Mouse (Mus musculus) hindbrain, embryonic 10.5 days (tissue): ENCODE data around the gene Heg1. TPM values are rescaled to one million over a fixed set of nuclear protein-coding genes. Genes with fewer than 3 reads are reported as not detected.

ENCODE experiments used
- DNase-seq: peaks from one replicate; pipeline ENCODE4 v3.0.0-alpha.2; 2017; ENCODE audit warnings: low spot score
- H3K27ac ChIP-seq: fragments of 300-500 bp; sonication (generic); 2 replicates; pipeline ENCODE4 v1.5.1; 2016; ENCODE audit warnings: mild to moderate bottlenecking, moderate library complexity
- H3K27me3 ChIP-seq: fragments of 300-500 bp; sonication (generic); 2 replicates; pipeline ENCODE4 v1.6.1; 2016; ENCODE audit warnings: mild to moderate bottlenecking; ENCODE audit not compliant: poor library complexity, insufficient read depth, severe bottlenecking
- H3K36me3 ChIP-seq: fragments of 300-500 bp; sonication (generic); 2 replicates; pipeline ENCODE4 v1.6.1; 2016; ENCODE audit warnings: mild to moderate bottlenecking, moderate library complexity
- H3K4me1 ChIP-seq: fragments of 300-500 bp; sonication (generic); replicated peaks from 2 replicates; pipeline ENCODE4 v1.6.1; 2016; ENCODE audit warnings: mild to moderate bottlenecking
- H3K4me3 ChIP-seq: fragments of 300-500 bp; sonication (generic); 2 replicates; pipeline ENCODE4 v1.5.1; 2016; ENCODE audit warnings: mild to moderate bottlenecking, moderate library complexity
- H3K9me3 ChIP-seq: fragments of 300-500 bp; sonication (generic); 2 replicates; pipeline ENCODE4 v1.6.1; 2016; ENCODE audit warnings: mild to moderate bottlenecking, moderate library complexity
- WGBS: fragments of 180-500 bp; shearing (Covaris S2); methylation state at CpG from one replicate; pipeline ENCODE4 v1.1.7; 2016; 5-methylcytosine and 5-hydroxymethylcytosine counted together
- polyA plus RNA-seq: library from polyadenylated mRNA; unstranded; fragments of >200 nt; fragmentation: Nextera tagmentation; extraction: Ambion mirVana; gene quantifications from 2 replicates; pipeline ENCODE4 v1.2.1, GENCODE M21; 2016

Heg1 gene
- polyA plus RNA-seq, 1 experiment from 2014 or later, result 21.9 TPM

GRCm38 (mm10) chr16:33742233-33742632 is 58.1 kb downstream of the Heg1 start:
- Histone ChIP-seq H3K4me3 (no peak overlapping the region), H3K9me3 (no peaks in the 10 kb centered on the region), H3K36me3 (peaks cover 86% of the 10 kb centered on the region), H3K4me1 (peaks cover 51% of the 10 kb centered on the region), H3K27me3 (no peaks in the 10 kb centered on the region), H3K27ac (peak overlapping the region; percentile 66; the same call in 1 of the 2 replicates)
- 72% methylated on average over 9 of the region's 9 CpGs for WGBS
- DNase-seq, result no peak

GRCm38 (mm10) chr16:33744622-33745419 is 60.7 kb downstream of the Heg1 start:
- Histone ChIP-seq H3K4me3 (no peak overlapping the region), H3K27ac (no peak overlapping the region), H3K9me3 (no peaks in the 10 kb centered on the region), H3K4me1 (peaks cover 26% of the 10 kb centered on the region), H3K27me3 (no peaks in the 10 kb centered on the region), H3K36me3 (peaks cover 87% of the 10 kb centered on the region)
- 63% methylated on average over 7 of the region's 7 CpGs for WGBS
- DNase-seq, result no peak

- Histone ChIP-seq H3K4me3 (no peak overlapping the region), H3K4me1 (peaks cover 20% of the 10 kb centered on the region), H3K9me3 (no peaks in the 10 kb centered on the region), H3K27me3 (no peaks in the 10 kb centered on the region), H3K36me3 (peaks cover 88% of the 10 kb centered on the region), H3K27ac (no peak overlapping the region)
- DNase-seq, result no peak
- 90% methylated on average over 7 of the region's 7 CpGs for WGBS
Observed at GRCm38 (mm10) chr16:33745457-33745856, 61.3 kb downstream of the Heg1 start.

GRCm38 (mm10) chr16:33746074-33746676 is 62.0 kb downstream of the Heg1 start:
- H3K4me1 ChIP-seq, result peaks cover 12% of the 10 kb centered on the region
- WGBS, result 87% methylated on average over 10 of the region's 10 CpGs
- H3K36me3 ChIP-seq, result peaks cover 88% of the 10 kb centered on the region

GRCm38 (mm10) chr16:33747346-33747954 is 63.3 kb downstream of the Heg1 start:
- WGBS, result 73% methylated on average over 7 of the region's 7 CpGs
- no peaks in the 10 kb centered on the region for H3K4me1 ChIP-seq
- no peak overlapping the region for H3K27ac ChIP-seq
- DNase-seq, result no peak
- no peaks in the 10 kb centered on the region for H3K27me3 ChIP-seq
- H3K4me3 ChIP-seq, result no peak overlapping the region
- H3K9me3 ChIP-seq, result no peaks in the 10 kb centered on the region
- H3K36me3 ChIP-seq, result peaks cover 86% of the 10 kb centered on the region

More at GRCm38 (mm10) chr16:33746074-33746676, 62.0 kb downstream of the Heg1 start:
- Histone ChIP-seq H3K27ac (no peak overlapping the region), H3K4me3 (no peak overlapping the region), H3K9me3 (no peaks in the 10 kb centered on the region), H3K27me3 (no peaks in the 10 kb centered on the region)
- no peak for DNase-seq

- Histone ChIP-seq H3K36me3 (peaks cover 86% of the 10 kb centered on the region), H3K27ac (no peak overlapping the region), H3K4me1 (no peaks in the 10 kb centered on the region), H3K27me3 (no peaks in the 10 kb centered on the region), H3K9me3 (no peaks in the 10 kb centered on the region), H3K4me3 (no peak overlapping the region)
- DNase-seq, result no peak
- 87% methylated on average over 2 of the region's 2 CpGs for WGBS
Observed at GRCm38 (mm10) chr16:33747994-33748393, 63.8 kb downstream of the Heg1 start.

- H3K27me3 ChIP-seq, result no peaks in the 10 kb centered on the region
- no peaks in the 10 kb centered on the region for H3K9me3 ChIP-seq
- no peak overlapping the region for H3K4me3 ChIP-seq
- H3K4me1 ChIP-seq, result no peaks in the 10 kb centered on the region
- no peak for DNase-seq
- no peak overlapping the region for H3K27ac ChIP-seq
- 32% methylated on average over 13 of the region's 13 CpGs for WGBS
- H3K36me3 ChIP-seq, result peaks cover 87% of the 10 kb centered on the region
Observed at GRCm38 (mm10) chr16:33751152-33751551, 67.0 kb downstream of the Heg1 start.

- Histone ChIP-seq H3K4me1 (no peaks in the 10 kb centered on the region), H3K27ac (no peak overlapping the region), H3K36me3 (peaks cover 87% of the 10 kb centered on the region), H3K27me3 (no peaks in the 10 kb centered on the region), H3K4me3 (no peak overlapping the region), H3K9me3 (no peaks in the 10 kb centered on the region)
- WGBS, result 68% methylated on average over 12 of the region's 12 CpGs
- DNase-seq, result no peak
Observed at GRCm38 (mm10) chr16:33751590-33751989, 67.4 kb downstream of the Heg1 start.

GRCm38 (mm10) chr16:33752904-33753578 is 68.9 kb downstream of the Heg1 start:
- H3K36me3 ChIP-seq, result peaks cover 90% of the 10 kb centered on the region
- H3K27ac ChIP-seq, result no peak overlapping the region
- H3K27me3 ChIP-seq, result no peaks in the 10 kb centered on the region
- no peak for DNase-seq
- H3K4me1 ChIP-seq, result no peaks in the 10 kb centered on the region
- H3K4me3 ChIP-seq, result no peak overlapping the region
- WGBS, result 90% methylated on average over 8 of the region's 8 CpGs
- H3K9me3 ChIP-seq, result no peaks in the 10 kb centered on the region

- H3K4me3 ChIP-seq, result no peak overlapping the region
- H3K9me3 ChIP-seq, result no peaks in the 10 kb centered on the region
- peaks cover 80% of the 10 kb centered on the region for H3K36me3 ChIP-seq
- no peak overlapping the region for H3K27ac ChIP-seq
- whole genome bisulfite sequencing, result 77% methylated on average over 8 of the region's 8 CpGs
- no peak for DNase-seq
- no peaks in the 10 kb centered on the region for H3K27me3 ChIP-seq
- H3K4me1 ChIP-seq, result peaks cover 2% of the 10 kb centered on the region; the same call in 1 of the 2 replicates
Observed at GRCm38 (mm10) chr16:33755293-33755692, 71.1 kb downstream of the Heg1 start.

GRCm38 (mm10) chr16:33755961-33756360 is 71.8 kb downstream of the Heg1 start:
- Histone ChIP-seq H3K36me3 (peaks cover 81% of the 10 kb centered on the region), H3K27ac (no peak overlapping the region; the same call in 1 of the 2 replicates), H3K9me3 (no peaks in the 10 kb centered on the region), H3K27me3 (no peaks in the 10 kb centered on the region), H3K4me1 (peaks cover 8% of the 10 kb centered on the region; the same call in 1 of the 2 replicates), H3K4me3 (no peak overlapping the region)
- 62% methylated on average over 16 of the region's 16 CpGs for WGBS
- no peak for DNase-seq

- no peak for DNase-seq
- Histone ChIP-seq H3K36me3 (peaks cover 81% of the 10 kb centered on the region), H3K27ac (no peak overlapping the region; the same call in 1 of the 2 replicates), H3K4me1 (peaks cover 8% of the 10 kb centered on the region; the same call in 1 of the 2 replicates), H3K9me3 (no peaks in the 10 kb centered on the region), H3K27me3 (no peaks in the 10 kb centered on the region), H3K4me3 (no peak overlapping the region)
- WGBS, result 56% methylated on average over 6 of the region's 6 CpGs
Observed at GRCm38 (mm10) chr16:33756396-33756795, 72.2 kb downstream of the Heg1 start.
